Mouse (Mus musculus) bone marrow, adult 2 months (tissue): ENCODE data around the gene Fam168a.

ENCODE experiments used
- CTCF ChIP-seq: fragments of 200-500 bp; IDR thresholded peaks from 2 replicates; pipeline ENCODE4 v1.5.1; 2011; ENCODE audit warnings: low read length, control low read depth; ENCODE audit not compliant: control insufficient read depth, insufficient read depth
- POLR2A ChIP-seq: fragments of 200-500 bp; IDR thresholded peaks from 2 replicates; pipeline ENCODE4 v1.6.1; 2011; ENCODE audit warnings: low read depth, mild to moderate bottlenecking, control low read depth, low read length, borderline replicate concordance; ENCODE audit not compliant: control insufficient read depth

DNA sequence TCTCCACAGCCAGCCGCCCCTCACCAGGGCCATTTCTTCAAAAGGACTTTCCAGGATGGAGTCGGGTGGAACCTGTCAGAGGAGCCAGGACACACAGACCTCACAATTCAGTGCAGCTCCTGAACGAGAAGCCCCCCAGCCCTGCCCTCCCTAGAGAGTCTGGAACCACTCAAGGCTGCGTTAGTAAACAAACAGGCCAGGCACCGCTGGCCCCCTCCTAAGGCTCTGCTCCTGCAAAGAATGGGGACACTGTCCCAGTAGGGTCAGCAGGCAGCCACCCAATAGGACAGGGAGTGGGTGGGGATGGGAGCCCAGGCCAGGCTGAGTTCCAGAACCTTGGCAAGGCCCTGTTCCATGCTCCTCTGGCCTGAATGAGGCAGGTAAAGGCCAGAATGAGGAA is 49.7 kb upstream of the Fam168a start:
- TF ChIP-seq CTCF (no peak), POLR2A (no peak)
